Mouse (Mus musculus) lung, postnatal 4 days (tissue): ENCODE data around the gene Gm12666.
"Not testable (repeated sequence)": the region's sequence is repeated elsewhere in the genome, so short reads cannot be mapped to it uniquely, and the experiment has no call there.

Experiments
- DNase-seq, 2 experiments: peaks; one replicate each; pipeline ENCODE4 v3.0.0; 2021

The Gm12666 gene

GRCm38 (mm10) chr4:92191649-92192048 lies at the start of gene Gm12666:
TSS of gene Gm12666 (minus strand) at chr4:92191749.
- DNase-seq, result not testable (repeated sequence)

- no peak for DNase-seq
These were observed 34.8 kb upstream of the Gm12666 start for GRCm38 (mm10) chr4:92226326-92226725.

GRCm38 (mm10) chr4:92216286-92216685 lies 24.7 kb upstream of the Gm12666 start:
- no peak for DNase-seq

- no peak for DNase-seq
These were observed 38.9 kb downstream of the Gm12666 start for GRCm38 (mm10) chr4:92152646-92153045.

- no peak for DNase-seq
These were observed 44.4 kb downstream of the Gm12666 start, which contains the start of gene Izumo3 for GRCm38 (mm10) chr4:92147134-92147533. TSS of gene Izumo3 (minus strand) at chr4:92147234.
